Mouse (Mus musculus) MEL (cell line): Measurements from ENCODE around the gene Alox15. TPM values are rescaled to one million over a fixed set of nuclear protein-coding genes. Genes with fewer than 3 reads are reported as not detected.

Experiments
- DNase-seq: peaks from one replicate; pipeline ENCODE4 v3.0.0; 2011; ENCODE audit warnings: low read depth, low spot score
- H3K27ac ChIP-seq: 2 replicates; pipeline ENCODE4 v1.5.1; 2012; ENCODE audit warnings: low read depth, mild to moderate bottlenecking, control low read depth, low read length, moderate library complexity; ENCODE audit not compliant: control insufficient read depth
- H3K27me3 ChIP-seq, 2 experiments: fragments of 150-350 bp in 1 of 2; sonication (generic) in 1 of 2; 2 replicates each; pipeline ENCODE4 v1.6.1; 2012; ENCODE audit warnings: low read length in 2 of 2, mild to moderate bottlenecking in 2 of 2, improper control_type of control experiment in 1 of 2, moderate library complexity in 1 of 2; ENCODE audit not compliant: insufficient read depth in 2 of 2, control insufficient read depth in 1 of 2
- H3K36me3 ChIP-seq, 2 experiments: 2 replicates each; pipeline ENCODE4 v1.6.1; 2012 to 2014; ENCODE audit warnings: low read length in 2 of 2, improper control_type of control experiment in 1 of 2, inconsistent platforms in 1 of 2, mild to moderate bottlenecking in 1 of 2; ENCODE audit not compliant: insufficient read depth in 2 of 2, control insufficient read depth in 1 of 2
- H3K4me1 ChIP-seq, 2 experiments: fragments of 150-350 bp in 1 of 2; sonication (generic) in 1 of 2; 2 replicates each; pipeline ENCODE4 v1.6.1; 2012; ENCODE audit warnings: low read length in 2 of 2, improper control_type of control experiment in 1 of 2, mild to moderate bottlenecking in 1 of 2; ENCODE audit not compliant: insufficient read depth in 2 of 2, control insufficient read depth in 1 of 2
- H3K4me3 ChIP-seq, 2 experiments: fragments of 150-350 bp in 1 of 2; sonication (generic) in 1 of 2; 2 replicates each; pipeline ENCODE4 v1.5.1; 2012; ENCODE audit warnings: low read depth in 2 of 2, low read length in 2 of 2, mild to moderate bottlenecking in 2 of 2, moderate library complexity in 2 of 2, control low read depth in 1 of 2, improper control_type of control experiment in 1 of 2; ENCODE audit not compliant: control insufficient read depth in 1 of 2, insufficient read depth in 1 of 2
- H3K79me2 ChIP-seq: 2 replicates; pipeline ENCODE4 v1.6.1; 2012; ENCODE audit warnings: mild to moderate bottlenecking, low read length, moderate library complexity; ENCODE audit not compliant: control insufficient read depth, poor library complexity, insufficient read depth
- H3K9ac ChIP-seq: 2 replicates; pipeline ENCODE4 v1.6.1; 2012; ENCODE audit warnings: low read depth, mild to moderate bottlenecking, control low read depth, low read length, moderate library complexity; ENCODE audit not compliant: control insufficient read depth, poor library complexity, severe bottlenecking
- H3K9me3 ChIP-seq: fragments of 150-350 bp; sonication (generic); replicated peaks from 2 replicates; pipeline ENCODE4 v1.6.1; 2012; ENCODE audit warnings: mild to moderate bottlenecking, low read length, improper control_type of control experiment, moderate library complexity; ENCODE audit not compliant: insufficient read depth
- BHLHE40 ChIP-seq: IDR thresholded peaks from 2 replicates; pipeline ENCODE4 v1.6.1; 2012; ENCODE audit warnings: low read depth, mild to moderate bottlenecking, inconsistent platforms, low read length, improper control_type of control experiment, borderline replicate concordance
- CHD2 ChIP-seq: IDR thresholded peaks from 2 replicates; pipeline ENCODE4 v1.6.1; 2011; ENCODE audit warnings: low read length, improper control_type of control experiment
- CTCF ChIP-seq, 3 experiments: IDR thresholded peaks in 2 of 3; conservative IDR thresholded peaks in 1 of 3; 2 replicates each; pipeline ENCODE4 v1.5.1; 2011 to 2012; ENCODE audit warnings: low read length in 3 of 3, low read depth in 2 of 3, mild to moderate bottlenecking in 2 of 3, improper control_type of control experiment in 1 of 3, inconsistent platforms in 1 of 3, mixed read lengths in 1 of 3, moderate library complexity in 1 of 3; ENCODE audit not compliant: control insufficient read depth in 1 of 3, insufficient read depth in 1 of 3, poor library complexity in 1 of 3, severe bottlenecking in 1 of 3
- MYB ChIP-seq: IDR thresholded peaks from 2 replicates; pipeline ENCODE4 v1.6.1; 2011; ENCODE audit warnings: mild to moderate bottlenecking, low read depth, low read length, improper control_type of control experiment
- NELFE ChIP-seq: IDR thresholded peaks from 2 replicates; pipeline ENCODE4 v1.6.1; 2011; ENCODE audit warnings: low read depth, low read length, improper control_type of control experiment
- POLR2A ChIP-seq, 2 experiments: IDR thresholded peaks; 2 replicates each; pipeline ENCODE4 v1.6.1; 2011 to 2012; ENCODE audit warnings: low read length in 2 of 2, mild to moderate bottlenecking in 2 of 2, control low read depth in 1 of 2, improper control_type of control experiment in 1 of 2, low read depth in 1 of 2, moderate library complexity in 1 of 2; ENCODE audit not compliant: control insufficient read depth in 1 of 2, insufficient read depth in 1 of 2, poor library complexity in 1 of 2
- POLR2AphosphoS2 ChIP-seq: IDR thresholded peaks from 2 replicates; pipeline ENCODE4 v1.6.1; 2011; ENCODE audit warnings: low read length, improper control_type of control experiment
- RCOR1 ChIP-seq: IDR thresholded peaks from 2 replicates; pipeline ENCODE4 v1.6.1; 2012; ENCODE audit warnings: low read depth, mild to moderate bottlenecking, inconsistent platforms, low read length, improper control_type of control experiment
- SIN3A ChIP-seq: IDR thresholded peaks from 2 replicates; pipeline ENCODE4 v1.6.1; 2012; ENCODE audit warnings: low read length, improper control_type of control experiment, inconsistent platforms
- SMC3 ChIP-seq: IDR thresholded peaks from 2 replicates; pipeline ENCODE4 v1.6.1; 2011; ENCODE audit warnings: low read depth, low read length, improper control_type of control experiment
- TCF12 ChIP-seq: IDR thresholded peaks from 2 replicates; pipeline ENCODE4 v1.6.1; 2014; ENCODE audit warnings: low read depth, mild to moderate bottlenecking, inconsistent platforms, low read length, improper control_type of control experiment, moderate library complexity
- USF1 ChIP-seq: IDR thresholded peaks from 2 replicates; pipeline ENCODE4 v1.6.1; 2014; ENCODE audit warnings: low read depth, mild to moderate bottlenecking, inconsistent platforms, low read length, improper control_type of control experiment, moderate library complexity
- ZMIZ1 ChIP-seq: IDR thresholded peaks from 2 replicates; pipeline ENCODE4 v1.6.1; 2012; ENCODE audit warnings: low read depth, mild to moderate bottlenecking, inconsistent platforms, low read length, improper control_type of control experiment, moderate library complexity
- polyA plus RNA-seq, 2 experiments: library from polyadenylated mRNA; stranded (reverse) in 1 of 2; unstranded in 1 of 2; fragments of >175 nt in 1 of 2; fragments of >200 nt in 1 of 2; gene quantifications; 2 replicates each; pipeline versions ENCODE4 v1.2.1 to v1.2.4; 2012; ENCODE audit warnings: low replicate concordance in 2 of 2, low read depth in 1 of 2; ENCODE audit not compliant: insufficient read length in 2 of 2, insufficient read depth in 1 of 2, missing spikeins in 1 of 2
- total RNA-seq: library from RNA; depleted of rRNA; stranded (reverse); fragments of 300-350 nt; gene quantifications from 2 replicates; pipeline ENCODE4 v1.2.3, GENCODE M21; 2012

Alox15 gene
- total and polyA plus RNA-seq, 3 experiments: not detected

GRCm38 (mm10) chr11:70345546-70345945, 6.3 kb downstream of the Alox15 start:
- H3K79me2 ChIP-seq: no peaks in the 10 kb centered on the region
- no peaks in the 10 kb centered on the region for H3K36me3 ChIP-seq
- no peak overlapping the region for H3K27ac ChIP-seq
- H3K4me1 ChIP-seq: no peaks in the 10 kb centered on the region
- H3K9me3 ChIP-seq: no peaks in the 10 kb centered on the region
- no peak overlapping the region for H3K4me3 ChIP-seq
- H3K27me3 ChIP-seq: peaks cover 0 to 8% of the 10 kb centered on the region in 2 experiments; a peak in 2 of 4 replicates
- no peak for DNase-seq
- H3K9ac ChIP-seq: no peak overlapping the region
- no peak for TF ChIP-seq USF1
- no peak for TF ChIP-seq TCF12
- TF ChIP-seq POLR2A (IDR thresholded peaks at IDR 0.05; ENCODE audit: control insufficient read depth in 1 of 2, insufficient read depth in 1 of 2, low read depth in 1 of 2, low read length in 2 of 2, poor library complexity in 1 of 2): no peak
- TF ChIP-seq SMC3: no peak

DNA sequence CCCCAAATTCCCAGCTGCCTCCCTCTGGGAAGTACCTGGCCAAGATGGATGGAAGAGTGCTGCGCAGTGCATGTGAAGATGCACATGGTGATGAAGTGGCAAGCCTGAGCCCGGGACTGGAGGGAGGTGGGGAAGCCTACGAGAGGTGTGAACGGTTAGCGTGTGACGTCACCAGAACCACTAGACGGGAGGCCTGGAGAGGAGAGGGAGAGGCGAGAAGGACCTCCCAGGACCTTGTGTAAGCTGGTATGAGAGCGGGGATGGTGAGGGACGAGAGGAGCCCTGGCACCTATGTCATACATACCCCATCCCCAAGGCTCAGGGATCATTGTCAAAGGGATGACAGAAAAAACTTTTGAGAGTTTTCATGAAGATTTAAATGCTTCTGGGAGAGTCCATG, 6.8 kb downstream of the Alox15 start:
- no peak for DNase-seq
- no peaks in the 10 kb centered on the region for H3K79me2 ChIP-seq
- H3K27ac ChIP-seq: no peak overlapping the region
- no peak overlapping the region for H3K9ac ChIP-seq
- H3K9me3 ChIP-seq: no peaks in the 10 kb centered on the region
- peaks cover 0 to 8% of the 10 kb centered on the region in 2 experiments; a peak in 2 of 4 replicates for H3K27me3 ChIP-seq
- no peaks in the 10 kb centered on the region for H3K36me3 ChIP-seq
- no peaks in the 10 kb centered on the region for H3K4me1 ChIP-seq
- H3K4me3 ChIP-seq: no peak overlapping the region
- TF ChIP-seq ZMIZ1 (no peak), CTCF (IDR thresholded peaks at IDR 0.05 in 2 of 3, conservative IDR thresholded peaks at IDR 0.05 in 1 of 3; ENCODE audit: control insufficient read depth in 1 of 3, insufficient read depth in 1 of 3, low read depth in 2 of 3, low read length in 3 of 3, poor library complexity in 1 of 3, severe bottlenecking in 1 of 3) (no peak), TCF12 (no peak), RCOR1 (no peak), NELFE (no peak), CHD2 (no peak), SIN3A (no peak), POLR2A (IDR thresholded peaks at IDR 0.05; ENCODE audit: control insufficient read depth in 1 of 2, insufficient read depth in 1 of 2, low read depth in 1 of 2, low read length in 2 of 2, poor library complexity in 1 of 2) (no peak), BHLHE40 (no peak)
- TF ChIP-seq, all 39 proteins: peak for 0

- Histone ChIP-seq H3K9me3 (no peaks in the 10 kb centered on the region), H3K27me3 (peaks cover 2 to 5% of the 10 kb centered on the region in 2 experiments; a peak in 3 of 4 replicates), H3K9ac (no peak overlapping the region)
These were observed 12.3 kb downstream of the Alox15 start for GRCm38 (mm10) chr11:70339481-70339880.

More at GRCm38 (mm10) chr11:70339481-70339880, 12.3 kb downstream of the Alox15 start:
- H3K36me3 ChIP-seq: no peaks in the 10 kb centered on the region
- H3K27ac ChIP-seq: no peak overlapping the region
- no peak for DNase-seq
- no peak for TF ChIP-seq RCOR1
- TF ChIP-seq MYB: no peak
- TF ChIP-seq POLR2AphosphoS2: no peak
- TF ChIP-seq NELFE: no peak
- no peak overlapping the region for H3K4me3 ChIP-seq
- no peaks in the 10 kb centered on the region for H3K4me1 ChIP-seq
- no peaks in the 10 kb centered on the region for H3K79me2 ChIP-seq
